Mouse (Mus musculus) c-Kit-positive CD71-positive TER-119-negative erythroid progenitor cells, embryonic 14.5 days (primary cell): ENCODE results near the gene Speg.

Experiments used
- DNase-seq: peaks from one replicate; pipeline ENCODE4 v3.0.0-alpha.2; 2013; ENCODE audit warnings: low read depth

The Speg gene

GRCm38 (mm10) chr1:75460297-75460696 is 85.2 kb downstream of the Speg start:
- no peak for DNase-seq

DNA sequence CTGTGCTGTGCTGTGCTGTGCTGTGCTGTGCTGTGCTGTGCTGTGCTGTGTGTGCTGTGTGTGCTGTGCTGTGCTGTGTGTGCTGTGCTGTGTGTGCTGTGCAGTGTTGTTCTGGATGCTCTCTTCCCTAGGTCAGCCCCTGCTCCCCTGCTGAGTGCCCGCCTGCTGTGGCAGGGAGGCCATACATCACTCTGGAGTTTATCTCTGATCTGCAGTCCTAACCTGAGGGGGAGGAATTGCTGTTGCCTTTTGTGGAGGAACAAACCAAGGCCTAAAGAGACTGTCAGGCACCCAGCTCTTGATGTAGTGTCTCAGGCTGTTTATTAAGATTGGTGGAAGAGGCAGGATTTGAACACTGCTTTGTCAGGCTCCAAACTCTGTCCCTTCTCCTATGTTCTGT is 87.5 kb downstream of the Speg start:
- DNase-seq: no peak

GRCm38 (mm10) chr1:75463652-75464204 is 88.6 kb downstream of the Speg start:
- DNase-seq: no peak

DNA sequence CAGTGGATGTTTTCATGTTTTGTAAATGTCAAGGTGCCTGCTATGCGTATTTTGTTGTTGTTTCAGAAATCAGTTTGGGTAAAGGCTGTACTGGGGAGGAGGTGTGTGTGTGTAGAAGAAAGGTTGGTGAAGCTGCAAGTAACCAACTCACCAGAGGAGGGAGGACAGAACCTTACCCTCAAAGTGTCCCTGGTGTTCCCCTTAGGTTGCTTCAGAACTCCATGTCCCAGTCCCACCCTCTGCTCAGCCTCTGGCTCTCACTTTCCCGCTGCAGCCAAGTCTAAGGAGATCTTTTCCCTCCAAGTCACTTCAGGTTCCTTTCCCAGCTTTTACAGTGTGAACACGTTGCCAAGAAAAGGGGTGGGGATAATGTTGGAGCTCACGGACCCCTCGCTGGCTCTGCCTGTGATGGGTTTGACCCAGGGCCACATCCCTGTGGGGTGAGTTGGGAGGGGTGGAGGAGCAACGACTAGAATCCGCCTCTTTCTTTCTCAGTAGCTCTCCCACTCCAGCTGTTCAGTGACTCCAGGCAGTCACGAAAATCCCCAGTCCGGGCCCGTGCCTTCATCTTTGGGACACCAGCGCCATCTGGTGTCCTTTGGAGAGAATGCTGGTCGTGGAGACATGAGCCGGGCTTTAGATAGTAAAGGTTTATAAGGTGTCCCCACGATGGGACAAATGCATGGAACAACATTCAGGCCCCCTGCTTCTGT is 92.3 kb downstream of the Speg start:
- peak; percentile 78 for DNase-seq

GRCm38 (mm10) chr1:75469287-75469825 is 94.3 kb downstream of the Speg start:
- DNase-seq: no peak

- DNase-seq: no peak
These were observed 101.3 kb downstream of the Speg start for GRCm38 (mm10) chr1:75476441-75476840.

DNA sequence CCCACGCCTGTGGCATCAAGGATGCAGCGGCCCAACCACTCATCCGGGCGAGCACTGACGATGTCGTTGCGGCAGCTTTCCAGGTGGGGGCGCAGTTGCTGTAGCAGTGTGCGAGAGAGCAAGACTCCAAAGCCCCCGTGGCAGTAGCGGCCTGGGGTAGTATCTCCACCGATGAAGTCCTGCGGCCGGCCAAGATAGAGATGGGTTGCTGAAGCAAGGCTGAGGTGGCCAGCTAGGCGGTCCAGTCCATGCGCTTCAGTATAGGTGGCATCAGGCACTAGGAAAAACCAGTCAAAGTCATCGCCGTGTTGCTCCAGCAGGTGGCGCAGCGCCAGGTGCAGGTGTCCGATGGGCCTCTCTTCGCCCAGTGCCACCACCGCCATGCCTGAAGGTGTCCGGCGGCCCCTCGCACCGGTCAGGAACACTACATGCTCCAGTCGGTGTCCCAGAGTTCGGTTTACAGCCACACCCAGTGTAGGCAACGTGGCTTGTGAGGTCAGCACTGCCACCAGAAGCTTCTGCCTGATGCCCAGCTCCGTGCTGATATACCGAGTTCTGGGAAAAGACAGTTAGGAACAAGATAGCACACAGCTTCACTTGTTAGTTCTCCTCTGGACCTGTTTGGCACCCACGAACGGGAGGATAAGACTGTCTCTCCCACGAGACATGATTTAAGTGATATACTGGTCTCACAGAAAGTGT is 102.3 kb downstream of the Speg start:
- DNase-seq: peak; percentile 58

DNA sequence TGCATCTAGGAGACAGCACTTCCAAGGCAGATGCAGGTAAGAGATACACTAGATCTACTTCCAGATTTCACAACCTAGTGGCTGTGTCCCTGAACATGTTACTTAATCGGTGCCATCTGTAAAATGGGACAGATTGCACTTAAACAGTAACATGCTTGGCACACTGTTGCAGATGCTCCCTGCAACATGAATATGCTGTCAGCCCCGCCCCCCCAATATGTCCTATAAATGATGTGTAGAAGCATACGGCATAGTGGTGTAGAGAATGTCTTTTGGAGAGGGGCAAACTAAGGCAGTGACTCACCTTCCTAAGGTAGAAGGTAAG is 102.8 kb downstream of the Speg start:
- DNase-seq: peak; percentile 43

GRCm38 (mm10) chr1:75478497-75478896 is 103.4 kb downstream of the Speg start:
- no peak for DNase-seq

DNA sequence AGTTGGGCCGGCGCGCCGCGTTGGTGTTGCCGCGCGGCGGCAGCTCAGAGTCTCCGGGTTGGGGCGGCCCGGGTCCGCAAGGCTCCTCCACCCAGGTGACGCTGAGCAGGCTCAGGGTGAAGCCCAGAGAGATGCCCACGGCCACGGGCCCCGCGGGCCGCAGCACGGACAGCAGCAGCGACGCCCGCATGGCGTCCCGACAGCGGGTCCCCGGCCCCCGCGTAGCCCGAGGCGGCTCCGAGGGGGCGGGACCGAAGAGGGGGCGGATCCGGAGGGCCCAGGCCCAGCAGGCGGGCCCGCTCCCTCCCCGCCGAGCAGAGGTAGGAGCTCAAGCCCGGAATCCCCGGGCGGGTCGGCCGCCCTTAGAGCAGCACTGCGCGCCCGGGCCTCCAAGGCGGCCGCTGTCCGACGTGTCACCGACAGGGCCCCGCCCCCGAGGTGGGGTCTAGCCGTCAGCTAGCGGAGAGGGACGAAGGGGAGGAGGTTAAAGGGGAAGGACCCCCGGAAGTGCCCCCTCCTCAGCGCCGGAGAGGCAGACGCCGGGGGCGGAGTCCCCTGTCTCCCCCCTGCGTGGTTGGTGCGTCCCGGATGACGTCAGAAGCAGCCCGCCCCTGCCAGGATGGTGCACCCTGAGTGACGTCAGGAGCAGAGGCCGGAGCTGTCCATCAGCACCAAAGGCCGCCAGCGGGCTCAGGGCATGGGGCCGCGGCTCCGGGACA is 104.0 kb downstream of the Speg start, which contains the start of the genes Chpf and Tmem198:
Chpf (minus strand) TSS at position 392 of the 719 bp plus-strand sequence.
Tmem198 (plus strand) TSS at position 617 of the 719 bp plus-strand sequence.
- peak; percentile 88 for DNase-seq

- no peak for DNase-seq
These were observed 104.5 kb downstream of the Speg start for GRCm38 (mm10) chr1:75479635-75479989.

GRCm38 (mm10) chr1:75480036-75480435 is 104.9 kb downstream of the Speg start:
- no peak for DNase-seq

- no peak for DNase-seq
These were observed 105.6 kb downstream of the Speg start for GRCm38 (mm10) chr1:75480735-75481134.
